Mouse (Mus musculus) forebrain, embryonic 11.5 days (tissue): ENCODE data around the gene Arhgap23. TPM values are rescaled to one million over a fixed set of nuclear protein-coding genes. Genes with fewer than 3 reads are reported as not detected.

Experiments
- ATAC-seq: fragments of 200-750 bp; cut with Nextera tagmentation; replicated peaks from 2 replicates; pipeline ENCODE4 v1.8.0; 2017; ENCODE audit warnings: moderate TSS enrichment; ENCODE audit not compliant: low FRiP score
- DNase-seq: peaks from one replicate; pipeline ENCODE4 v3.0.0-alpha.2; 2017; ENCODE audit warnings: low spot score
- H3K27ac ChIP-seq: fragments of 300-500 bp; sonication (generic); 2 replicates; pipeline ENCODE4 v1.5.1; 2014; ENCODE audit warnings: low read depth, low read length
- H3K27me3 ChIP-seq: fragments of 300-500 bp; sonication (generic); 2 replicates; pipeline ENCODE4 v1.6.1; 2014; ENCODE audit warnings: mild to moderate bottlenecking, low read length, mixed read lengths; ENCODE audit not compliant: control insufficient read depth, insufficient read depth
- H3K36me3 ChIP-seq: fragments of 300-500 bp; sonication (generic); 2 replicates; pipeline ENCODE4 v1.6.1; 2014; ENCODE audit warnings: mild to moderate bottlenecking, low read length, moderate library complexity, mixed read lengths; ENCODE audit not compliant: control insufficient read depth, insufficient read depth
- H3K4me1 ChIP-seq: fragments of 300-500 bp; sonication (generic); replicated peaks from 2 replicates; pipeline ENCODE4 v1.6.1; 2014; ENCODE audit warnings: low read length, mixed read lengths; ENCODE audit not compliant: control insufficient read depth, insufficient read depth
- H3K4me2 ChIP-seq: fragments of 300-500 bp; sonication (generic); 2 replicates; pipeline ENCODE4 v1.6.1; 2014; ENCODE audit warnings: low read depth, mild to moderate bottlenecking, low read length, moderate library complexity, mixed read lengths; ENCODE audit not compliant: severe bottlenecking
- H3K4me3 ChIP-seq: fragments of 300-500 bp; sonication (generic); 2 replicates; pipeline ENCODE4 v1.5.1; 2014; ENCODE audit warnings: low read depth, low read length
- H3K9ac ChIP-seq: fragments of 300-500 bp; sonication (generic); 2 replicates; pipeline ENCODE4 v1.6.1; 2014; ENCODE audit warnings: low read length
- H3K9me3 ChIP-seq: fragments of 300-500 bp; sonication (generic); 2 replicates; pipeline ENCODE4 v1.6.1; 2016; ENCODE audit warnings: low read length, mixed read lengths; ENCODE audit not compliant: control insufficient read depth
- WGBS: fragments of 180-500 bp; shearing (Covaris S2); extraction: QIAGEN DNeasy Blood & Tissue Kit; methylation state at CpG from one replicate; pipeline ENCODE4 v1.1.7; 2014; 5-methylcytosine and 5-hydroxymethylcytosine counted together
- polyA plus RNA-seq: library from polyadenylated mRNA; unstranded; fragments of >200 nt; fragmentation: Nextera tagmentation; extraction: Ambion mirVana; gene quantifications from 2 replicates; pipeline ENCODE4 v1.2.1, GENCODE M21; 2014

Arhgap23 gene
- polyA plus RNA-seq, 1 experiment from 2014 or later, result 3.2 TPM

GRCm38 (mm10) chr11:97543181-97543733 lies 127.9 kb downstream of the Arhgap23 start:
- 64% methylated on average over 12 of the region's 12 CpGs for WGBS
- no peaks in the 10 kb centered on the region for H3K36me3 ChIP-seq
- peaks cover 7% of the 10 kb centered on the region for H3K27me3 ChIP-seq
- H3K9me3 ChIP-seq, result no peaks in the 10 kb centered on the region
- no peak overlapping the region for H3K4me2 ChIP-seq
- peaks cover 11% of the 10 kb centered on the region for H3K4me1 ChIP-seq
- DNase-seq (no peak), ATAC-seq (no peak)
- no peak overlapping the region for H3K27ac ChIP-seq
- H3K4me3 ChIP-seq, result no peak overlapping the region
- H3K9ac ChIP-seq, result no peak overlapping the region

GRCm38 (mm10) chr11:97543883-97544282 lies 128.6 kb downstream of the Arhgap23 start:
- ATAC-seq, result no peak
- Histone ChIP-seq H3K9ac (no peak overlapping the region), H3K9me3 (no peaks in the 10 kb centered on the region), H3K4me3 (no peak overlapping the region), H3K4me1 (peaks cover 11% of the 10 kb centered on the region), H3K27me3 (peaks cover 7% of the 10 kb centered on the region), H3K4me2 (no peak overlapping the region), H3K36me3 (no peaks in the 10 kb centered on the region), H3K27ac (no peak overlapping the region)
- DNase-seq, result no peak
- 86% methylated on average over 9 of the region's 9 CpGs for WGBS

- H3K27ac ChIP-seq, result no peak overlapping the region
- peak overlapping the region; percentile 68 for H3K9ac ChIP-seq
- peak overlapping the region; percentile 54 for H3K4me3 ChIP-seq
- peak overlapping the region; percentile 100 for H3K4me2 ChIP-seq
- peak; percentile 8; the same call in 1 of the 2 replicates for ATAC-seq
- DNase-seq, result no peak
- no peaks in the 10 kb centered on the region for H3K36me3 ChIP-seq
- 2% methylated on average over 26 of the region's 26 CpGs for WGBS
- H3K9me3 ChIP-seq, result no peaks in the 10 kb centered on the region
- H3K4me1 ChIP-seq, result peaks cover 11% of the 10 kb centered on the region
- peaks cover 13% of the 10 kb centered on the region for H3K27me3 ChIP-seq
Observed at GRCm38 (mm10) chr11:97545808-97546560, 130.7 kb downstream of the Arhgap23 start.

GRCm38 (mm10) chr11:97546804-97547411 lies 131.6 kb downstream of the Arhgap23 start:
- Histone ChIP-seq H3K9ac (peak overlapping the region; percentile 68), H3K27ac (no peak overlapping the region), H3K4me2 (peak overlapping the region; percentile 100), H3K4me1 (peaks cover 15% of the 10 kb centered on the region), H3K36me3 (no peaks in the 10 kb centered on the region), H3K9me3 (no peaks in the 10 kb centered on the region), H3K4me3 (peak overlapping the region; percentile 54), H3K27me3 (peaks cover 19% of the 10 kb centered on the region)
- WGBS, result under 1% methylated on average over 44 of the region's 73 CpGs
- DNase-seq (peak; percentile 84), ATAC-seq (peak; percentile 71)

GRCm38 (mm10) chr11:97547957-97548706 lies 132.8 kb downstream of the Arhgap23 start:
- WGBS, result 59% methylated on average over 12 of the region's 12 CpGs
- H3K4me2 ChIP-seq, result no peak overlapping the region
- H3K4me1 ChIP-seq, result peaks cover 22% of the 10 kb centered on the region
- H3K27ac ChIP-seq, result no peak overlapping the region
- no peak for DNase-seq
- H3K27me3 ChIP-seq, result peaks cover 23% of the 10 kb centered on the region
- H3K4me3 ChIP-seq, result no peak overlapping the region
- H3K9ac ChIP-seq, result no peak overlapping the region
- H3K9me3 ChIP-seq, result no peaks in the 10 kb centered on the region
- no peak for ATAC-seq
- no peaks in the 10 kb centered on the region for H3K36me3 ChIP-seq

GRCm38 (mm10) chr11:97548757-97549156 lies 133.4 kb downstream of the Arhgap23 start:
- Histone ChIP-seq H3K27ac (no peak overlapping the region), H3K4me1 (peaks cover 22% of the 10 kb centered on the region), H3K9me3 (no peaks in the 10 kb centered on the region), H3K36me3 (no peaks in the 10 kb centered on the region), H3K27me3 (peaks cover 23% of the 10 kb centered on the region), H3K4me3 (no peak overlapping the region), H3K4me2 (no peak overlapping the region), H3K9ac (no peak overlapping the region)
- 48% methylated on average over 8 of the region's 8 CpGs for WGBS
- DNase-seq (no peak), ATAC-seq (no peak)

Other genes with a start within 250 kb of the Arhgap23 start
- 114 TPM in 2 replicates for gene Kpnb1, start 227.7 kb upstream of the Arhgap23 start, polyA plus RNA-seq
- 108 and 122 TPM in 2 replicates for gene Npepps, start 134.9 kb upstream of the Arhgap23 start, polyA plus RNA-seq
- 55.9 and 59.9 TPM in 2 replicates for gene Mrpl45, start 99.8 kb upstream of the Arhgap23 start, polyA plus RNA-seq
- gene Gpr179, start 63.5 kb upstream of the Arhgap23 start, polyA plus RNA-seq, result 0.03 TPM in 2 replicates
- 4.3 and 4.5 TPM in 2 replicates for gene Socs7, start 53.0 kb upstream of the Arhgap23 start, polyA plus RNA-seq
- gene 4933428G20Rik, start 84.8 kb downstream of the Arhgap23 start, polyA plus RNA-seq, result 0.17 TPM in 1 of 2 replicates, not detected in the other
- gene Srcin1, start 160.7 kb downstream of the Arhgap23 start, polyA plus RNA-seq, result 3.2 and 3.7 TPM in 2 replicates
- gene Epop, start 214.2 kb downstream of the Arhgap23 start, polyA plus RNA-seq, result 13.8 and 15.8 TPM in 2 replicates
- 3.4 and 4.9 TPM in 2 replicates for gene Mllt6, start 247.9 kb downstream of the Arhgap23 start, polyA plus RNA-seq